Mouse (Mus musculus) lung, adult 2 months (tissue): ENCODE results near the gene Catsperd.

Experiments
- CTCF ChIP-seq: fragments of 200-500 bp; IDR thresholded peaks from 2 replicates; pipeline ENCODE4 v1.5.1; 2011; ENCODE audit warnings: mild to moderate bottlenecking, low read length, control low read depth; ENCODE audit not compliant: insufficient read depth
- POLR2A ChIP-seq: fragments of 200-500 bp; IDR thresholded peaks from 2 replicates; pipeline ENCODE4 v1.6.1; 2011; ENCODE audit warnings: low read depth, mild to moderate bottlenecking, control low read depth, low read length, borderline replicate concordance; ENCODE audit errors: extremely low read depth

GRCm38 (mm10) chr17:56700451-56700850 lies 72.5 kb downstream of the Catsperd start:
- TF ChIP-seq POLR2A = no peak
- TF ChIP-seq CTCF = no peak
